23 mouse cellular contexts compared by ENCODE assay signal in genomic region chr12:54290311-54290710, GRCm38 (mm10).
"Had no signal": no experiment of that assay in that cellular context is flagged by ENCODE, and none has a peak within 500 bp of the region (broad histone marks: within the 10 kb centered on the region; RNA-seq: fewer than 3 reads in every experiment).

No protein-coding gene starts in this region.

- H3K4me2 ChIP-seq: heart, embryonic 12.5 days; hindbrain, embryonic 13.5 days; hindbrain, embryonic 15.5 days; kidney, embryonic 15.5 days; limb, embryonic 13.5 days; limb, embryonic 15.5 days; liver, embryonic 12.5 days had no signal

- H3K4me3 ChIP-seq: heart, embryonic 10.5 days; heart, embryonic 12.5 days; hindbrain, embryonic 13.5 days; hindbrain, embryonic 15.5 days; kidney, embryonic 15.5 days; layer of hippocampus, adult 2 months; left cerebral cortex, adult 2 months; limb, embryonic 13.5 days; limb, embryonic 15.5 days; liver, embryonic 12.5 days had no signal

- H3K4me1 ChIP-seq: kidney, embryonic 15.5 days; liver, embryonic 12.5 days had no signal

- H3K36me3 ChIP-seq: heart, embryonic 10.5 days; heart, embryonic 12.5 days; hindbrain, embryonic 13.5 days; hindbrain, embryonic 15.5 days; kidney, embryonic 15.5 days; limb, embryonic 13.5 days; limb, embryonic 15.5 days; liver, embryonic 12.5 days had no signal

- DNase-seq: gastrocnemius, postnatal 14 days; gastrocnemius, postnatal 36 days; heart, adult 18-20 months; heart, postnatal 10 days; heart, postnatal 36 days; kidney, adult 11 months; kidney, adult 2 months; kidney, adult 9 months; kidney, postnatal 14 days; kidney, postnatal 36 days had no signal

- H3K27me3 ChIP-seq: heart, embryonic 12.5 days; hindbrain, embryonic 15.5 days; kidney, embryonic 15.5 days; limb, embryonic 13.5 days; limb, embryonic 15.5 days; liver, embryonic 12.5 days had no signal

- ATAC-seq: hindbrain, postnatal 0 days; intestine, embryonic 16.5 days; liver, embryonic 12.5 days had no signal

- H3K9ac ChIP-seq: heart, embryonic 12.5 days; hindbrain, embryonic 13.5 days; hindbrain, embryonic 15.5 days; kidney, embryonic 15.5 days; limb, embryonic 13.5 days; limb, embryonic 15.5 days; liver, embryonic 12.5 days had no signal

- H3K9me3 ChIP-seq: heart, embryonic 10.5 days; heart, embryonic 12.5 days; hindbrain, embryonic 13.5 days; hindbrain, embryonic 15.5 days; kidney, embryonic 15.5 days; limb, embryonic 13.5 days; limb, embryonic 15.5 days; liver, embryonic 12.5 days had no signal

- H3K27ac ChIP-seq: heart, embryonic 10.5 days; hindbrain, embryonic 13.5 days; hindbrain, embryonic 15.5 days; hindbrain, postnatal 0 days; kidney, embryonic 15.5 days; kidney, postnatal 0 days; layer of hippocampus, adult 2 months; left cerebral cortex, adult 2 months; limb, embryonic 13.5 days; limb, embryonic 15.5 days; liver, embryonic 12.5 days had no signal
